Mouse (Mus musculus) ES-E14 (cell line): ENCODE measurements around the gene Fam118b. TPM values are rescaled to one million over a fixed set of nuclear protein-coding genes. Genes with fewer than 3 reads are reported as not detected.
A peak's percentile ranks its signal among the peaks of the same experiment; 100 is the strongest.

Source experiments
- DNase-seq: peaks from one replicate; pipeline ENCODE4 v3.0.0-alpha.2; 2013; ENCODE audit warnings: low read depth, low spot score
- H3K27ac ChIP-seq: 2 replicates; pipeline ENCODE4 v1.5.1; 2012; ENCODE audit warnings: low read depth, mild to moderate bottlenecking, low read length, moderate library complexity, mixed read lengths; ENCODE audit not compliant: poor library complexity, insufficient read depth, severe bottlenecking
- H3K36me3 ChIP-seq: 2 replicates; pipeline ENCODE4 v1.6.1; 2012; ENCODE audit warnings: mild to moderate bottlenecking, low read length, moderate library complexity, mixed read lengths; ENCODE audit not compliant: control insufficient read depth, poor library complexity, insufficient read depth, severe bottlenecking
- H3K4me1 ChIP-seq, 2 experiments: fragments of 150-350 bp in 1 of 2; sonication (generic) in 1 of 2; 2 replicates each; pipeline ENCODE4 v1.6.1; 2012; ENCODE audit warnings: low read length in 2 of 2, mild to moderate bottlenecking in 1 of 2, mixed read lengths in 1 of 2; ENCODE audit not compliant: control insufficient read depth in 2 of 2, insufficient read depth in 2 of 2, poor library complexity in 1 of 2
- H3K4me3 ChIP-seq, 2 experiments: fragments of 150-350 bp in 1 of 2; sonication (generic) in 1 of 2; 2 replicates each; pipeline ENCODE4 v1.5.1; 2012; ENCODE audit warnings: low read length in 2 of 2, low read depth in 1 of 2, mild to moderate bottlenecking in 1 of 2, mixed read lengths in 1 of 2; ENCODE audit not compliant: insufficient read depth in 1 of 2, poor library complexity in 1 of 2, severe bottlenecking in 1 of 2
- H3K9ac ChIP-seq: 2 replicates; pipeline ENCODE4 v1.6.1; 2012; ENCODE audit warnings: low read depth, mild to moderate bottlenecking, low read length, mixed read lengths; ENCODE audit not compliant: poor library complexity, insufficient read depth, severe bottlenecking
- H3K9me3 ChIP-seq: fragments of 150-350 bp; sonication (generic); 2 replicates; pipeline ENCODE4 v1.6.1; 2012; ENCODE audit warnings: low read depth, mild to moderate bottlenecking, low read length; ENCODE audit not compliant: control insufficient read depth, insufficient read depth
- CHD2 ChIP-seq: IDR thresholded peaks from 2 replicates; pipeline ENCODE4 v1.6.1; 2014; ENCODE audit warnings: mild to moderate bottlenecking, low read depth, low read length, inconsistent platforms
- HCFC1 ChIP-seq: IDR thresholded peaks from 2 replicates; pipeline ENCODE4 v1.6.1; 2012; ENCODE audit warnings: low read length, inconsistent platforms, borderline replicate concordance; ENCODE audit not compliant: insufficient read depth
- MAFK ChIP-seq: IDR thresholded peaks from 2 replicates; pipeline ENCODE4 v1.6.1; 2014; ENCODE audit warnings: mild to moderate bottlenecking, low read depth, low read length, inconsistent platforms; ENCODE audit not compliant: insufficient read depth
- ZC3H11A ChIP-seq: IDR thresholded peaks from 2 replicates; pipeline ENCODE4 v1.6.1; 2012; ENCODE audit warnings: low read depth, mild to moderate bottlenecking, inconsistent platforms, low read length, borderline replicate concordance
- ZNF384 ChIP-seq: IDR thresholded peaks from 2 replicates; pipeline ENCODE4 v1.6.1; 2012; ENCODE audit warnings: low read depth, low read length, inconsistent platforms
- in situ Hi-C, 2 experiments: fragments of 600-800 bp; cut with MboI; formaldehyde crosslinking; loops; one replicate each; pipeline ENCODE4 v1.15.1; 2025; ENCODE audit warnings: low sequenced_read_pairs in 2 of 2, inconsistent platforms in 1 of 2; ENCODE audit not compliant: unreplicated experiment in 2 of 2
- total RNA-seq: library from RNA; depleted of rRNA; stranded (reverse); fragments of 300-350 nt; gene quantifications from 2 replicates; pipeline ENCODE4 v1.2.3, GENCODE M21; 2012

Gene Fam118b
- total RNA-seq, 1 experiment, result 26.9 TPM

GRCm38 (mm10) chr9:35284351-35284750, 16.7 kb upstream of the Fam118b start:
- Histone ChIP-seq H3K4me1 (no peaks in the 10 kb centered on the region), H3K27ac (no peak overlapping the region), H3K4me3 (no peak overlapping the region), H3K9ac (no peak overlapping the region), H3K9me3 (no peaks in the 10 kb centered on the region), H3K36me3 (no peaks in the 10 kb centered on the region)
- TF ChIP-seq MAFK, result no peak
- TF ChIP-seq CHD2, result no peak
- no peak for TF ChIP-seq HCFC1
- TF ChIP-seq ZNF384, result no peak
- no peak for TF ChIP-seq ZC3H11A
- no peak for DNase-seq
- in situ Hi-C loops, result loop anchor here (5.0 to 10.0 kb wide), 2 partner anchors 250 to 253 kb away; no protein-coding TSS in a partner anchor

GRCm38 (mm10) chr9:35283415-35284069, 15.9 kb upstream of the Fam118b start:
- no peaks in the 10 kb centered on the region for H3K36me3 ChIP-seq
- DNase-seq, result no peak
- TF ChIP-seq ZC3H11A (no peak), HCFC1 (no peak), ZNF384 (no peak), MAFK (no peak), CHD2 (no peak)
- H3K4me1 ChIP-seq, result no peaks in the 10 kb centered on the region
- H3K4me3 ChIP-seq, result no peak overlapping the region
- H3K9ac ChIP-seq, result no peak overlapping the region
- H3K9me3 ChIP-seq, result no peaks in the 10 kb centered on the region
- H3K27ac ChIP-seq, result no peak overlapping the region
- in situ Hi-C loops, result loop anchor here (5.0 to 10.0 kb wide), 2 partner anchors 251 to 254 kb away; no protein-coding TSS in a partner anchor

DNA sequence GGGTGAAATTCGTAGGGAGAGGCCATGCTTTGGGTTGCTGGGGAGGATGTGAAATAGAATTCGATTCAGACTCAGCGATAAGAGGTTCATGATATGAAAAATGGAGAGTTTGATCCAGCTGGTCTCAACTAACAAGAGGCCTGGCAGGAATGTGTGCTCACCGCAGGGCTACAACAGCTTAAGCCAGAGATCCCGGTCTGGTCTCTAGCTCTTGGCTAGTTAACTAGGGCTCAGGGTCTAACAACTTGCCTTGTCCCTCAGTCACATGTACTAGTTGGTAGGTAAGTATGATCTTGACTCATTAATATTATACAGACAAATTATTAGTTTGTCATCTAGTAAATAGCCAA, 15.2 kb upstream of the Fam118b start:
- H3K9ac ChIP-seq, result no peak overlapping the region
- in situ Hi-C loops, result loop anchor here (5.0 to 10.0 kb wide), 2 partner anchors 252 to 254 kb away; no protein-coding TSS in a partner anchor
- H3K4me3 ChIP-seq, result no peak overlapping the region
- no peak for DNase-seq
- no peak overlapping the region for H3K27ac ChIP-seq
- H3K36me3 ChIP-seq, result peaks cover 2% of the 10 kb centered on the region; the same call in 1 of the 2 replicates
- no peaks in the 10 kb centered on the region for H3K4me1 ChIP-seq
- no peak for TF ChIP-seq CHD2
- TF ChIP-seq ZNF384, result no peak
- TF ChIP-seq MAFK, result no peak
- no peak for TF ChIP-seq HCFC1
- no peak for TF ChIP-seq ZC3H11A
- no peaks in the 10 kb centered on the region for H3K9me3 ChIP-seq

DNA sequence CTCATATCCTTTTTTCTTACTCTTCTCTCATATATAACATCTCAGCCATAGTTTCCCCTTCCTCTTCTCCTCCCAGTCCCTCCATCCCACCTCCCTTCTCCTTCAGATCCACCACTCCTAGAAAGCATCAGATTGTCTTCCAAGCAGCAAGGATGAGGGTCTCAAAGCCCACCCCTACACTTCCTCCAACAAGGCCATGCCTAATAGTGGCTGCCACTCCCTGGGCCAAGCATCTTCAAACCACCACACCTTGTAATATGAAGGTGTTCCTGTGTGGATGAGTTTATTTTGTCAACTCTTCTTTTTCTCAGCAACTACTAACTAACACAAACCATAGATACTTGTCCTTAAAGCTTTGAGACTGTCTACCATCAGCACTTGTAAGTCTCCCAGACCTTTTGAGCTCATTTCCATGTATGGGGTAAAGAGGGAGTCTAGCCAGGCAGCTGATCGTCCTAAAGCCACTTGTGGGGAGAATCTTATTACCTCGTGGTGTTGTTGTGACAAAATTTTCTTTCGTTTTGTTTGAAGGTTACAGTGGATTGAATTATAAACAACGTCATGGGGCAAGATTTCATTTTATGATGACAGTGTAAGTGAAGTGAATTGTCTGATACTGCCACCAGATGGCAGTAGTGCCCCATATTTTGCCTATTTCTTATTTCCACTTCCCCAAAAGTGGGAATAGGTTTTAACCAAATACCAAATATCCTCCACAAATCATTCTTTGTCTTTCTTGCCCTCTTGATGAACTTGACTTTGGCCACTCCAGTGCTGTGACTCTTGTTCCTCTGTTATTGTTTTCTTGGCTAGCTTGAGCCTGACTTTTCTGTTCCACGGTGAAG, 14.6 kb upstream of the Fam118b start:
- Histone ChIP-seq H3K27ac (no peak overlapping the region), H3K9me3 (no peaks in the 10 kb centered on the region)
- TF ChIP-seq ZNF384 (no peak), MAFK (peak; percentile 47; the same call in 1 of the 2 replicates), ZC3H11A (peak; percentile 98)

More for the DNA sequence above, 14.6 kb upstream of the Fam118b start:
- peak; percentile 46 for DNase-seq
- Histone ChIP-seq H3K4me3 (no peak overlapping the region), H3K9ac (no peak overlapping the region), H3K36me3 (peaks cover 5% of the 10 kb centered on the region; the same call in 1 of the 2 replicates), H3K4me1 (no peaks in the 10 kb centered on the region)
- in situ Hi-C loops, result loop anchor here (5.0 to 10.0 kb wide), 2 partner anchors 253 to 255 kb away; no protein-coding TSS in a partner anchor
